Mouse (Mus musculus) heart, adult 2 months (tissue): Measurements from ENCODE around the gene Zbtb3.

Experiments used
- CTCF ChIP-seq: fragments of 200-600 bp; IDR thresholded peaks from 2 replicates; pipeline ENCODE4 v1.8.1; 2022; ENCODE audit warnings: antibody characterized with exemption, mild to moderate bottlenecking, moderate library complexity
- POLR2A ChIP-seq: fragments of 200-500 bp; IDR thresholded peaks from 2 replicates; pipeline ENCODE4 v1.6.1; 2011; ENCODE audit warnings: mild to moderate bottlenecking, low read depth, low read length, control low read depth; ENCODE audit not compliant: insufficient read depth

- TF ChIP-seq CTCF = no peak
- peak; percentile 91 for TF ChIP-seq POLR2A
Measured at GRCm38 (mm10) chr19:8756635-8757387, 45.5 kb upstream of the Zbtb3 start, which contains the start of gene Nxf1.
